Mouse (Mus musculus) hindbrain, embryonic 14.5 days (tissue): Measurements from ENCODE around the gene Prr23a2. TPM values are rescaled to one million over a fixed set of nuclear protein-coding genes. Genes with fewer than 3 reads are reported as not detected.
A peak's percentile ranks its signal among the peaks of the same experiment; 100 is the strongest.
"Not testable (repeated sequence)": the region's sequence is repeated elsewhere in the genome, so short reads cannot be mapped to it uniquely, and the experiment has no call there.

Experiments
- ATAC-seq: fragments of 200-750 bp; cut with Nextera tagmentation; 2 replicates; pipeline ENCODE4 v1.8.0; 2017; ENCODE audit warnings: moderate number of reproducible peaks, mild to moderate bottlenecking, moderate TSS enrichment, moderate library complexity; ENCODE audit not compliant: low FRiP score
- DNase-seq: peaks from one replicate; pipeline ENCODE4 v3.0.0-alpha.2; 2015; ENCODE audit warnings: low spot score
- H3K27ac ChIP-seq: fragments of 300-500 bp; sonication (generic); 2 replicates; pipeline ENCODE4 v1.5.1; 2014; ENCODE audit warnings: mild to moderate bottlenecking, moderate library complexity
- H3K27me3 ChIP-seq: fragments of 300-500 bp; sonication (generic); 2 replicates; pipeline ENCODE4 v1.6.1; 2014; ENCODE audit warnings: mild to moderate bottlenecking, low read length, mixed read lengths; ENCODE audit not compliant: control insufficient read depth, insufficient read depth
- H3K36me3 ChIP-seq: fragments of 300-500 bp; sonication (generic); replicated peaks from 2 replicates; pipeline ENCODE4 v1.6.1; 2014; ENCODE audit not compliant: control insufficient read depth, insufficient read depth
- H3K4me1 ChIP-seq: fragments of 300-500 bp; sonication (generic); replicated peaks from 2 replicates; pipeline ENCODE4 v1.6.1; 2014; ENCODE audit warnings: antibody characterized with exemption, low read length, mixed read lengths; ENCODE audit not compliant: control insufficient read depth, insufficient read depth
- H3K4me2 ChIP-seq: fragments of 300-500 bp; sonication (generic); replicated peaks from 2 replicates; pipeline ENCODE4 v1.6.1; 2014; ENCODE audit warnings: mild to moderate bottlenecking, moderate library complexity
- H3K4me3 ChIP-seq: fragments of 300-500 bp; sonication (generic); replicated peaks from 2 replicates; pipeline ENCODE4 v1.5.1; 2014; ENCODE audit warnings: mild to moderate bottlenecking, low read length
- H3K9ac ChIP-seq: fragments of 300-500 bp; sonication (generic); 2 replicates; pipeline ENCODE4 v1.6.1; 2014
- H3K9me3 ChIP-seq: fragments of 300-500 bp; sonication (generic); 2 replicates; pipeline ENCODE4 v1.6.1; 2016; ENCODE audit warnings: low read length; ENCODE audit not compliant: control insufficient read depth
- WGBS: fragments of 180-500 bp; shearing (Covaris S2); extraction: QIAGEN DNeasy Blood & Tissue Kit; methylation state at CpG from one replicate; pipeline ENCODE4 v1.1.7; 2014; 5-methylcytosine and 5-hydroxymethylcytosine counted together
- polyA plus RNA-seq: library from polyadenylated mRNA; unstranded; fragments of >200 nt; fragmentation: Nextera tagmentation; extraction: Ambion mirVana; gene quantifications from 2 replicates; pipeline ENCODE4 v1.2.1, GENCODE M21; 2014

The Prr23a2 gene
- not detected in 2 replicates for polyA plus RNA-seq

GRCm38 (mm10) chr9:98856210-98856609 lies at the start of gene Prr23a2:
Gene Prr23a2 (plus strand): TSS chr9:98856494.
- no peaks in the 10 kb centered on the region for H3K4me1 ChIP-seq
- no peak for ATAC-seq
- no peaks in the 10 kb centered on the region for H3K36me3 ChIP-seq
- no peak within 1 kb of the TSS for H3K4me2 ChIP-seq
- no peaks in the 10 kb centered on the region for H3K9me3 ChIP-seq
- no peak within 1 kb of the TSS for H3K9ac ChIP-seq
- WGBS = 75% methylated on average over 18 of the region's 18 CpGs
- no peaks in the 10 kb centered on the region for H3K27me3 ChIP-seq
- DNase-seq = no peak
- no peak within 1 kb of the TSS for H3K4me3 ChIP-seq
- H3K27ac ChIP-seq = no peak within 1 kb of the TSS

GRCm38 (mm10) chr9:98807631-98808030 lies 48.7 kb upstream of the Prr23a2 start:
- H3K4me2 ChIP-seq = no peak overlapping the region
- H3K9ac ChIP-seq = no peak overlapping the region
- no peak overlapping the region for H3K4me3 ChIP-seq
- no peak for ATAC-seq
- no peak for DNase-seq
- H3K9me3 ChIP-seq = no peaks in the 10 kb centered on the region
- no peaks in the 10 kb centered on the region for H3K36me3 ChIP-seq
- H3K27ac ChIP-seq = no peak overlapping the region
- H3K4me1 ChIP-seq = no peaks in the 10 kb centered on the region
- no peaks in the 10 kb centered on the region for H3K27me3 ChIP-seq
- 90% methylated on average over 8 of the region's 8 CpGs for WGBS

- WGBS = 60% methylated on average over 2 of the region's 2 CpGs
- DNase-seq = peak; percentile 76
Measured at GRCm38 (mm10) chr9:98809526-98809925, 46.8 kb upstream of the Prr23a2 start.

GRCm38 (mm10) chr9:98816066-98816465 lies 40.2 kb upstream of the Prr23a2 start:
- 76% methylated on average over 3 of the region's 3 CpGs for WGBS
- Histone ChIP-seq H3K4me1 (no peaks in the 10 kb centered on the region), H3K4me2 (no peak overlapping the region), H3K27me3 (no peaks in the 10 kb centered on the region), H3K9ac (no peak overlapping the region), H3K4me3 (no peak overlapping the region), H3K9me3 (no peaks in the 10 kb centered on the region), H3K27ac (no peak overlapping the region), H3K36me3 (no peaks in the 10 kb centered on the region)
- no peak for DNase-seq
- ATAC-seq = no peak

More at GRCm38 (mm10) chr9:98809526-98809925, 46.8 kb upstream of the Prr23a2 start:
- not testable (repeated sequence) for ATAC-seq, H3K27me3 ChIP-seq, H3K4me3 ChIP-seq, H3K4me2 ChIP-seq, H3K9me3 ChIP-seq, H3K9ac ChIP-seq, H3K4me1 ChIP-seq, H3K36me3 ChIP-seq, H3K27ac ChIP-seq

- 87% methylated on average over 7 of the region's 7 CpGs for WGBS
- no peaks in the 10 kb centered on the region for H3K9me3 ChIP-seq
- no peaks in the 10 kb centered on the region for H3K27me3 ChIP-seq
- DNase-seq (no peak), ATAC-seq (no peak)
- no peaks in the 10 kb centered on the region for H3K4me1 ChIP-seq
- H3K4me2 ChIP-seq = no peak overlapping the region
- H3K36me3 ChIP-seq = no peaks in the 10 kb centered on the region
- no peak overlapping the region for H3K27ac ChIP-seq
- no peak overlapping the region for H3K4me3 ChIP-seq
- H3K9ac ChIP-seq = no peak overlapping the region
Measured at GRCm38 (mm10) chr9:98817592-98817991, 38.7 kb upstream of the Prr23a2 start.

GRCm38 (mm10) chr9:98818971-98819370 lies 37.3 kb upstream of the Prr23a2 start:
- WGBS = 86% methylated on average over 5 of the region's 5 CpGs
- DNase-seq (no peak), ATAC-seq (no peak)
- no peak overlapping the region for H3K4me2 ChIP-seq
- H3K27me3 ChIP-seq = no peaks in the 10 kb centered on the region
- H3K27ac ChIP-seq = no peak overlapping the region
- H3K4me1 ChIP-seq = no peaks in the 10 kb centered on the region
- H3K9ac ChIP-seq = no peak overlapping the region
- H3K36me3 ChIP-seq = no peaks in the 10 kb centered on the region
- H3K4me3 ChIP-seq = no peak overlapping the region
- H3K9me3 ChIP-seq = peaks cover 5% of the 10 kb centered on the region; the same call in 1 of the 2 replicates

GRCm38 (mm10) chr9:98819481-98819880 lies 36.8 kb upstream of the Prr23a2 start:
- H3K9me3 ChIP-seq = peaks cover 7% of the 10 kb centered on the region; the same call in 1 of the 2 replicates
- no peaks in the 10 kb centered on the region for H3K36me3 ChIP-seq
- H3K27ac ChIP-seq = no peak overlapping the region
- H3K4me3 ChIP-seq = no peak overlapping the region
- no peaks in the 10 kb centered on the region for H3K4me1 ChIP-seq
- WGBS = 98% methylated on average over 2 of the region's 2 CpGs
- H3K27me3 ChIP-seq = no peaks in the 10 kb centered on the region
- DNase-seq = no peak
- no peak overlapping the region for H3K9ac ChIP-seq
- H3K4me2 ChIP-seq = no peak overlapping the region
- no peak for ATAC-seq

GRCm38 (mm10) chr9:98820461-98820860 lies 35.8 kb upstream of the Prr23a2 start:
- no peak for DNase-seq
- Histone ChIP-seq H3K4me2 (no peak overlapping the region), H3K9ac (no peak overlapping the region), H3K27ac (no peak overlapping the region), H3K4me3 (no peak overlapping the region), H3K9me3 (peaks cover 7% of the 10 kb centered on the region; the same call in 1 of the 2 replicates), H3K27me3 (no peaks in the 10 kb centered on the region), H3K4me1 (no peaks in the 10 kb centered on the region), H3K36me3 (no peaks in the 10 kb centered on the region)
- 85% methylated on average over 4 of the region's 4 CpGs for WGBS
- ATAC-seq = no peak

- Histone ChIP-seq H3K27ac (no peak overlapping the region), H3K27me3 (no peaks in the 10 kb centered on the region), H3K4me2 (no peak overlapping the region), H3K9me3 (peaks cover 7% of the 10 kb centered on the region; the same call in 1 of the 2 replicates), H3K4me1 (no peaks in the 10 kb centered on the region), H3K9ac (no peak overlapping the region), H3K4me3 (no peak overlapping the region), H3K36me3 (no peaks in the 10 kb centered on the region)
- no peak for DNase-seq
- ATAC-seq = no peak
Measured at GRCm38 (mm10) chr9:98821067-98821466, 35.2 kb upstream of the Prr23a2 start.

- Histone ChIP-seq H3K4me1 (no peaks in the 10 kb centered on the region), H3K4me2 (no peak overlapping the region), H3K36me3 (no peaks in the 10 kb centered on the region), H3K27ac (no peak overlapping the region), H3K9me3 (peaks cover 7% of the 10 kb centered on the region; the same call in 1 of the 2 replicates), H3K27me3 (no peaks in the 10 kb centered on the region), H3K9ac (no peak overlapping the region), H3K4me3 (no peak overlapping the region)
- ATAC-seq = no peak
- 94% methylated on average over 7 of the region's 7 CpGs for WGBS
- DNase-seq = no peak
Measured at GRCm38 (mm10) chr9:98823805-98824204, 32.5 kb upstream of the Prr23a2 start.
